ENCODE assay signal across 11 mouse cellular contexts in the genomic region with DNA sequence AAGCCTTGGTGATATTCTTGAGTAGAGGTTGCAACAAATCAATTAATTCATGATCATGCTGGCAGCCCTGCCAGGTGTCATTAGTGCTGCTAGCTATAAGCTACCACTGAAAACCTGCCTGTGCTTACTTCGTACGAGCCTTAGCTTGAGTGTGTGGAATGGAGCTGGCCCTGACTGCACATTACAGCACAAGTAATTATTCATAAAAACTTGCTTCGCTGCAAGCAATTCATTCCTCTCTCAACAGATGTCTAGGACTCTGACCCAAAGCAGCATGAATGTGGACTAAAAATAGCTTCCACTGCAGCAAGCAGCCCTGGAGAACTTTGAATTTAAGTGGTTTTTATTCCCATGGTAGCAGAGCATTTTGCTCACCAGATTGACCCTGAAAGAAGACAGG.
DNase-seq lines count a peak whose midpoint lies in the region; ATAC-seq and TF ChIP-seq lines count a peak whose summit lies in the region.
"Had no signal": no experiment of that assay in that cellular context is flagged by ENCODE, and none has a peak within 500 bp of the region (broad histone marks: within the 10 kb centered on the region; RNA-seq: fewer than 3 reads in every experiment).

No protein-coding gene starts in this region.

- H3K27ac ChIP-seq in hindbrain, embryonic 13.5 days, result no peak overlapping the region
- no peak overlapping the region for H3K27ac ChIP-seq in hindbrain, embryonic 12.5 days
- no peak overlapping the region for H3K27ac ChIP-seq in forebrain, postnatal 0 days (ENCODE audit: low read depth, low read length)
- no peak overlapping the region for H3K27ac ChIP-seq in intestine, embryonic 16.5 days (ENCODE audit: low read length)
- H3K27ac ChIP-seq: macrophage had no signal

- no peak overlapping the region for H3K4me3 ChIP-seq in hindbrain, embryonic 13.5 days
- no peak overlapping the region for H3K4me3 ChIP-seq in hindbrain, embryonic 12.5 days
- H3K4me3 ChIP-seq in forebrain, postnatal 0 days (ENCODE audit: low read depth, low read length), result no peak overlapping the region
- no peak overlapping the region for H3K4me3 ChIP-seq in intestine, embryonic 16.5 days (ENCODE audit: low read length)

- DNase-seq in Muller cell, postnatal 12 days (ENCODE audit: inconsistent ontology term), result peak; percentile 52
- peak; percentile 43 for DNase-seq in forebrain, postnatal 0 days
- DNase-seq in kidney, postnatal 4 days, result peak; percentile 11 to 15
- DNase-seq in testis, postnatal 10 days (ENCODE audit: low spot score), result no peak
- DNase-seq in gastrocnemius, adult 18-20 months (ENCODE audit: low spot score), result no peak
- DNase-seq: thymus, adult 2 months had no signal

- no peaks in the 10 kb centered on the region for H3K36me3 ChIP-seq in hindbrain, embryonic 13.5 days
- H3K36me3 ChIP-seq in hindbrain, embryonic 12.5 days, result no peaks in the 10 kb centered on the region
- H3K36me3 ChIP-seq in forebrain, postnatal 0 days (ENCODE audit: insufficient read depth), result no peaks in the 10 kb centered on the region
- H3K36me3 ChIP-seq in intestine, embryonic 16.5 days (ENCODE audit: control insufficient read depth, insufficient read depth, low read length), result no peaks in the 10 kb centered on the region

- peaks cover 7% of the 10 kb centered on the region; the same call in 1 of the 2 replicates for H3K9me3 ChIP-seq in hindbrain, embryonic 13.5 days
- peaks cover 8% of the 10 kb centered on the region for H3K9me3 ChIP-seq in hindbrain, embryonic 12.5 days (replicated peaks)
- peaks cover 4% of the 10 kb centered on the region; the same call in 1 of the 2 replicates for H3K9me3 ChIP-seq in forebrain, postnatal 0 days (ENCODE audit: low read length)
- peaks cover 4% of the 10 kb centered on the region; the same call in 1 of the 2 replicates for H3K9me3 ChIP-seq in intestine, embryonic 16.5 days (ENCODE audit: control insufficient read depth, low read length)

- WGBS in hindbrain, embryonic 13.5 days, result 64% methylated on average over 3 of the region's 3 CpGs
- 57% methylated on average over 3 of the region's 3 CpGs for WGBS in hindbrain, embryonic 12.5 days
- 29% methylated on average over 3 of the region's 3 CpGs for WGBS in forebrain, postnatal 0 days
- whole genome bisulfite sequencing in intestine, embryonic 16.5 days, result 51% methylated on average over 3 of the region's 3 CpGs

- ATAC-seq in hindbrain, embryonic 13.5 days (ENCODE audit: low FRiP score), result peak; percentile 65; the same call in 1 of the 2 replicates
- no peak for ATAC-seq in hindbrain, embryonic 12.5 days (ENCODE audit: low FRiP score)
- peak; percentile 98 for ATAC-seq in forebrain, postnatal 0 days
- no peak for ATAC-seq in intestine, embryonic 16.5 days
- ATAC-seq: CD4-positive, CD25-positive, alpha-beta regulatory T cell, adult 4 months had no signal

- no peak overlapping the region for H3K9ac ChIP-seq in hindbrain, embryonic 13.5 days
- no peak overlapping the region for H3K9ac ChIP-seq in hindbrain, embryonic 12.5 days
- no peak overlapping the region for H3K9ac ChIP-seq in forebrain, postnatal 0 days
- H3K9ac ChIP-seq in intestine, embryonic 16.5 days (ENCODE audit: low read depth, low read length), result no peak overlapping the region

- H3K4me1 ChIP-seq in hindbrain, embryonic 13.5 days (replicated peaks), result no peaks in the 10 kb centered on the region
- no peaks in the 10 kb centered on the region for H3K4me1 ChIP-seq in hindbrain, embryonic 12.5 days
- no peaks in the 10 kb centered on the region for H3K4me1 ChIP-seq in forebrain, postnatal 0 days (ENCODE audit: insufficient read depth)
- no peaks in the 10 kb centered on the region for H3K4me1 ChIP-seq in intestine, embryonic 16.5 days (ENCODE audit: control insufficient read depth, insufficient read depth, low read length)

- no peak overlapping the region for H3K4me2 ChIP-seq in hindbrain, embryonic 13.5 days
- no peak overlapping the region for H3K4me2 ChIP-seq in hindbrain, embryonic 12.5 days (replicated peaks)
- no peak overlapping the region for H3K4me2 ChIP-seq in forebrain, postnatal 0 days (ENCODE audit: low read depth)
- no peak overlapping the region for H3K4me2 ChIP-seq in intestine, embryonic 16.5 days (ENCODE audit: low read depth, low read length)

- TF ChIP-seq CTCF in forebrain, postnatal 0 days (IDR thresholded peaks at IDR 0.05; ENCODE audit: low read depth), result no peak

- H3K27me3 ChIP-seq in hindbrain, embryonic 13.5 days, result no peaks in the 10 kb centered on the region
- H3K27me3 ChIP-seq in hindbrain, embryonic 12.5 days, result no peaks in the 10 kb centered on the region
- no peaks in the 10 kb centered on the region for H3K27me3 ChIP-seq in forebrain, postnatal 0 days (ENCODE audit: insufficient read depth, low read length)
- H3K27me3 ChIP-seq in intestine, embryonic 16.5 days (replicated peaks; ENCODE audit: control insufficient read depth, insufficient read depth, low read length), result no peaks in the 10 kb centered on the region

Comparison
In these comparisons a context has a peak if more than half of its experiments do, and no peak if none do; other contexts are left out.
1. ATAC-seq: peak in hindbrain, embryonic 13.5 days (single experiment) and forebrain, postnatal 0 days (single experiment); none in hindbrain, embryonic 12.5 days (single experiment) and intestine, embryonic 16.5 days (single experiment).
2. DNase-seq: peak in Muller cell, postnatal 12 days (single experiment), forebrain, postnatal 0 days (single experiment) and kidney, postnatal 4 days (2 of 2); none in testis, postnatal 10 days (single experiment) and gastrocnemius, adult 18-20 months (single experiment).